Mouse (Mus musculus): ENCODE measurements at regions not wholly inside any gene's neighbourhood (a gene's known extent, or its start where the extent isn't known, plus 50 kb on each side); places are given as distances from the start of the nearest gene placed in this dataset.

GRCm38 (mm10) chr6:94957172-94957668 is 159.8 kb upstream of the Kbtbd8 start:
- Histone ChIP-seq H3K36me3 (ENCODE audit: control insufficient read depth, insufficient read depth, low read length) (no peaks in the 10 kb centered on the region), H3K4me1 (replicated peaks; ENCODE audit: control insufficient read depth, insufficient read depth) (no peaks in the 10 kb centered on the region), H3K27me3 (ENCODE audit: control insufficient read depth, insufficient read depth, low read length) (no peaks in the 10 kb centered on the region), H3K4me2 (replicated peaks; ENCODE audit: low read depth) (no peak overlapping the region), H3K4me3 (ENCODE audit: low read depth, low read length) (no peak overlapping the region), H3K9me3 (ENCODE audit: control insufficient read depth, low read length) (no peaks in the 10 kb centered on the region), H3K9ac (ENCODE audit: low read length) (no peak overlapping the region), H3K27ac (replicated peaks) (no peak overlapping the region)
- 83% methylated on average over 6 of the region's 6 CpGs for WGBS
- TF ChIP-seq EP300 (optimal IDR thresholded peaks at IDR 0.05) (no peak), CTCF (IDR thresholded peaks at IDR 0.05; ENCODE audit: low read depth) (no peak)
- DNase-seq (ENCODE audit: low spot score), result no peak
- no peak for ATAC-seq (ENCODE audit: low FRiP score, low TSS enrichment)

GRCm38 (mm10) chr6:94954580-94954979 is 162.5 kb upstream of the Kbtbd8 start:
- DNase-seq (ENCODE audit: low spot score) (no peak), ATAC-seq (ENCODE audit: low FRiP score, low TSS enrichment) (no peak)
- H3K9ac ChIP-seq (ENCODE audit: low read length), result no peak overlapping the region
- WGBS, result 69% methylated on average over 2 of the region's 2 CpGs
- H3K36me3 ChIP-seq (ENCODE audit: control insufficient read depth, insufficient read depth, low read length), result no peaks in the 10 kb centered on the region
- H3K4me3 ChIP-seq (ENCODE audit: low read depth, low read length), result no peak overlapping the region
- H3K27me3 ChIP-seq (ENCODE audit: control insufficient read depth, insufficient read depth, low read length), result no peaks in the 10 kb centered on the region
- no peaks in the 10 kb centered on the region for H3K9me3 ChIP-seq (ENCODE audit: control insufficient read depth, low read length)
- TF ChIP-seq EP300 (optimal IDR thresholded peaks at IDR 0.05), result no peak
- no peak for TF ChIP-seq CTCF (IDR thresholded peaks at IDR 0.05; ENCODE audit: low read depth)
- no peaks in the 10 kb centered on the region for H3K4me1 ChIP-seq (replicated peaks; ENCODE audit: control insufficient read depth, insufficient read depth)
- H3K27ac ChIP-seq (replicated peaks), result no peak overlapping the region
- no peak overlapping the region for H3K4me2 ChIP-seq (replicated peaks; ENCODE audit: low read depth)

DNA sequence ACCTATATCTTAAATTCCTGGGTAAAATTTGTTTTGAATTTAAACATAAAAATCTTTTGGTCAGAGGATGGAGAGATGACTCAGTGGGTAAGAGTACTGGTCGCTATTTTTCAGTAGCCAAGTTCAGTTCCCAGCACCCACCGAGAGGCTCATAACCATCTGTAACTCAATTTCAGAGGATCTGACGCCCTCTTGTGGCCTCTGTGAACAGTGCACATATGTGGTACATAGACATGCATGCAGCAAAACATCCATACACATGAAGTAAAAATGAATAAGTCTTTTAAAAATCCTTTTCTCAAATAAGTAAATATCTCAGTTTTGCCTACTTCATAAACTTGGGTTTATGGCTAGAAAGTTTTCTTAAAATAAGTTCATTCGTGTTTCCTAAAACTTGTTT is 163.4 kb upstream of the Kbtbd8 start:
- Histone ChIP-seq H3K4me3 (ENCODE audit: low read depth, low read length) (no peak overlapping the region), H3K36me3 (ENCODE audit: control insufficient read depth, insufficient read depth, low read length) (no peaks in the 10 kb centered on the region), H3K9me3 (ENCODE audit: control insufficient read depth, low read length) (no peaks in the 10 kb centered on the region), H3K4me1 (replicated peaks; ENCODE audit: control insufficient read depth, insufficient read depth) (no peaks in the 10 kb centered on the region), H3K27ac (replicated peaks) (no peak overlapping the region), H3K4me2 (replicated peaks; ENCODE audit: low read depth) (no peak overlapping the region), H3K27me3 (ENCODE audit: control insufficient read depth, insufficient read depth, low read length) (no peaks in the 10 kb centered on the region), H3K9ac (ENCODE audit: low read length) (no peak overlapping the region)
- DNase-seq (ENCODE audit: low spot score) (no peak), ATAC-seq (ENCODE audit: low FRiP score, low TSS enrichment) (no peak)
- 89% methylated on average over 4 of the region's 4 CpGs for WGBS
- TF ChIP-seq CTCF (IDR thresholded peaks at IDR 0.05; ENCODE audit: low read depth) (peak; percentile 33; the same call in 1 of the 2 replicates), EP300 (optimal IDR thresholded peaks at IDR 0.05) (no peak)

GRCm38 (mm10) chr6:94951971-94952768 is 164.9 kb upstream of the Kbtbd8 start:
- H3K27ac ChIP-seq (replicated peaks), result no peak overlapping the region
- no peaks in the 10 kb centered on the region for H3K4me1 ChIP-seq (replicated peaks; ENCODE audit: control insufficient read depth, insufficient read depth)
- H3K4me3 ChIP-seq (ENCODE audit: low read depth, low read length), result no peak overlapping the region
- 93% methylated on average over 7 of the region's 7 CpGs for WGBS
- H3K9me3 ChIP-seq (ENCODE audit: control insufficient read depth, low read length), result no peaks in the 10 kb centered on the region
- no peak for DNase-seq (ENCODE audit: low spot score)
- TF ChIP-seq EP300 (optimal IDR thresholded peaks at IDR 0.05) (no peak), CTCF (IDR thresholded peaks at IDR 0.05; ENCODE audit: low read depth) (no peak)
- H3K4me2 ChIP-seq (replicated peaks; ENCODE audit: low read depth), result no peak overlapping the region
- no peaks in the 10 kb centered on the region for H3K36me3 ChIP-seq (ENCODE audit: control insufficient read depth, insufficient read depth, low read length)
- H3K27me3 ChIP-seq (ENCODE audit: control insufficient read depth, insufficient read depth, low read length), result no peaks in the 10 kb centered on the region
- no peak for ATAC-seq (ENCODE audit: low FRiP score, low TSS enrichment)
- no peak overlapping the region for H3K9ac ChIP-seq (ENCODE audit: low read length)

DNA sequence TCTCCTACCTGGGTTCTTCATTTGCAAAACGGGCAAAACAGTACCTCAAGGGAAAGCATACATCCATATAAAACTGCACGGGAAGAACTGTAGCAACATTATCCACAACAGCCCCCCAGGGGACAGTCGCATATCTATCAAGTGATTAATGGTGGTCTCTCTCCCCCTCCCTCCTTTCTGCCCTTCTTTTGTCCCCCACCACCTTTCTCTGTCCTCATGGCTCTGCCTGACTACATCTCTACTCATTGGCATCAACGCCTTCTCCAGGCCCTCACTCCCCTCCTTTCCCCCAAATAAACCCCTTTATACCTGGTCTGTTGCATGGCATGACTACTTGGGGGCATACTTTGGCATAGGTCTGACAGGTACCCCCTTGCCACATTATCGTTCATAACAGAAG is 166.1 kb upstream of the Kbtbd8 start:
- Histone ChIP-seq H3K4me2 (replicated peaks; ENCODE audit: low read depth) (no peak overlapping the region), H3K4me3 (ENCODE audit: low read depth, low read length) (no peak overlapping the region), H3K36me3 (ENCODE audit: control insufficient read depth, insufficient read depth, low read length) (no peaks in the 10 kb centered on the region), H3K27me3 (ENCODE audit: control insufficient read depth, insufficient read depth, low read length) (no peaks in the 10 kb centered on the region), H3K9me3 (ENCODE audit: control insufficient read depth, low read length) (no peaks in the 10 kb centered on the region), H3K9ac (ENCODE audit: low read length) (no peak overlapping the region), H3K27ac (replicated peaks) (no peak overlapping the region), H3K4me1 (replicated peaks; ENCODE audit: control insufficient read depth, insufficient read depth) (no peaks in the 10 kb centered on the region; the same call in 1 of the 2 replicates)
- TF ChIP-seq EP300 (optimal IDR thresholded peaks at IDR 0.05) (no peak), CTCF (IDR thresholded peaks at IDR 0.05; ENCODE audit: low read depth) (no peak)
- ATAC-seq (ENCODE audit: low FRiP score, low TSS enrichment) (no peak), DNase-seq (ENCODE audit: low spot score) (no peak)
- WGBS, result 86% methylated on average over 5 of the region's 5 CpGs

DNA sequence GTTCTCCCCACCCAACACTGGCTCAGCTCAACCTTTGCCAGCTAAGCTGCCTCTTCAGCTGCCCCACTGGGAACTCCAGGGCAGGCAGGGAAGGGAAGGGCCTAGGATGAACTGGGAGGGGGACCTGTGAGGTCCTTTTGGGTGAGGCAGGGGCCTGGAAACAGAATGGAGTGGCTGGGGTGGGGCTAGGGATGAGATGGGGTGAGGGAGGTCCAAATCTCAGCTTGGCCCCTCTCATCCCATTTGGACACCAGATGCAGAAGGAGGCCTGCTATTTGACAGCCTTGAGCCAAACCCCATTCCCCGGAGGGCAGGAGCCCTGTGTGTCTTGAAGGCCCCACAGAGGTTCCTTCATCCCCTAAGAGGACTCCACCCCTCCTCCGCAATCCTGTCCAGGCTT is 166.7 kb upstream of the Kbtbd8 start:
- Histone ChIP-seq H3K4me2 (replicated peaks; ENCODE audit: low read depth) (no peak overlapping the region), H3K27me3 (ENCODE audit: control insufficient read depth, insufficient read depth, low read length) (no peaks in the 10 kb centered on the region), H3K9me3 (ENCODE audit: control insufficient read depth, low read length) (no peaks in the 10 kb centered on the region), H3K9ac (ENCODE audit: low read length) (no peak overlapping the region), H3K27ac (replicated peaks) (no peak overlapping the region), H3K4me3 (ENCODE audit: low read depth, low read length) (no peak overlapping the region), H3K4me1 (replicated peaks; ENCODE audit: control insufficient read depth, insufficient read depth) (no peaks in the 10 kb centered on the region; the same call in 1 of the 2 replicates), H3K36me3 (ENCODE audit: control insufficient read depth, insufficient read depth, low read length) (no peaks in the 10 kb centered on the region)
- TF ChIP-seq EP300 (optimal IDR thresholded peaks at IDR 0.05), result no peak
- no peak for TF ChIP-seq CTCF (IDR thresholded peaks at IDR 0.05; ENCODE audit: low read depth)
- ATAC-seq (ENCODE audit: low FRiP score, low TSS enrichment) (no peak), DNase-seq (ENCODE audit: low spot score) (no peak)
- WGBS, result 77% methylated on average over 2 of the region's 2 CpGs

Measured in stomach, postnatal 0 days (tissue).